9 mouse cellular contexts compared by ENCODE assay signal in the genomic region with DNA sequence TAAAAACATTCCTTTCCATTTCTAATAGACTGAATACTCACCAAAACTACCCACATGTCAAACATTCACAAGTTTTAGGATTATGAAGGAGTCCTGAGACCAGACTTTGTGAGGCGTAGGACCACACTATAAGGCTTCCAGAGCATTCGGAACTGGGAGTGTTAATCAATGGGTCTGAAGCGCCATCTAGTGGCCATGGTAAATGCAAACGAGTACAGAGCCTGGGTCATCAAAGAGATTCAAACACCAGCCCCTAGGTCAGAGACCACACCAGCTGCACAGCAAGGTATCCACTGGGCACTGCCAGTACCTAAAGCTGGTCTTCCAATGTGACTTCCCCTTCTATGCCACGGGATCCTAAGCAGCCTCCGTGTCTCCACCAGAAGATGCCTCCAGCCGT. TPM values are rescaled to one million over a fixed set of nuclear protein-coding genes. Genes with fewer than 3 reads are reported as not detected.
DNase-seq lines count a peak whose midpoint lies in the region; TF ChIP-seq lines count a peak whose summit lies in the region.
"Had no signal": no experiment of that assay in that cellular context is flagged by ENCODE, and none has a peak within 500 bp of the region (broad histone marks: within the 10 kb centered on the region; RNA-seq: fewer than 3 reads in every experiment).

No protein-coding gene starts in this region.

- no peak for TF ChIP-seq POLR2A in cortical plate, adult 2 months (IDR thresholded peaks at IDR 0.05; ENCODE audit: extremely low read depth, insufficient read depth, low read length)
- no peak for TF ChIP-seq POLR2A in lung, adult 2 months (IDR thresholded peaks at IDR 0.05; ENCODE audit: borderline replicate concordance, extremely low read depth, low read depth, low read length)

- no peaks in the 10 kb centered on the region for H3K4me1 ChIP-seq in cortical plate, adult 2 months (ENCODE audit: control insufficient read depth, insufficient read depth, low read length)
- no peaks in the 10 kb centered on the region for H3K4me1 ChIP-seq in lung, adult 2 months (ENCODE audit: control insufficient read depth, insufficient read depth, low read length)
- H3K4me1 ChIP-seq: heart, embryonic 15.5 days had no signal

- WGBS in lung, adult 2 months: 11% methylated on average over 7 of the region's 7 CpGs

- peak; percentile 91 for TF ChIP-seq CTCF in cortical plate, adult 2 months (IDR thresholded peaks at IDR 0.05; ENCODE audit: extremely low read depth, insufficient read depth, low read length)
- peak; percentile 55 for TF ChIP-seq CTCF in lung, adult 2 months (IDR thresholded peaks at IDR 0.05; ENCODE audit: insufficient read depth, low read length)

- peak; percentile 53 to 70 for DNase-seq in CD8-positive naive resting alpha-beta T cell, adult 2 months (ENCODE audit: low read depth in 2 of 2, low spot score in 2 of 2)
- DNase-seq in adrenal gland, adult 18-20 months (ENCODE audit: low spot score in 2 of 2): peak; percentile 73
- DNase-seq in gastrocnemius, postnatal 4 days (ENCODE audit: low spot score in 2 of 2): peak; percentile 53 to 69
- DNase-seq in kidney, postnatal 36 days: peak; percentile 64 to 86
- DNase-seq in lung, adult 2 months: peak; percentile 52
- DNase-seq in right cerebral cortex, adult 2 months (ENCODE audit: low spot score in 2 of 2): peak; percentile 91
- DNase-seq in yolk sac, embryonic 10.5 days (ENCODE audit: low spot score): peak; percentile 50

- H3K4me3 ChIP-seq in cortical plate, adult 2 months (ENCODE audit: insufficient read depth, low read length): no peak overlapping the region
- no peak overlapping the region for H3K4me3 ChIP-seq in lung, adult 2 months (replicated peaks; ENCODE audit: extremely low read depth, low read depth, low read length)
- H3K4me3 ChIP-seq: heart, embryonic 15.5 days had no signal

- no peak overlapping the region for H3K27ac ChIP-seq in cortical plate, adult 2 months (ENCODE audit: insufficient read depth, low read length)
- H3K27ac ChIP-seq: heart, embryonic 15.5 days had no signal

RNA-seq across cellular contexts. Expression of a gene that starts 18.5 kb away (rescaled TPM):
- total RNA-seq in adrenal gland, adult 18-20 months (2021): 1 to 10 TPM in 1 of 2 experiments, not detected in 1; 1.1 TPM
- 438 and 442 TPM in 2 replicates for polyA plus RNA-seq in cortical plate, adult 2 months (2012; rRNA removed)
- total RNA-seq in gastrocnemius, postnatal 4 days (2021): not detected
- 0.36 TPM in 1 of 2 replicates, not detected in the other for polyA plus RNA-seq in lung, adult 2 months (2012; rRNA removed)

RNA-seq across cellular contexts. Expression of a gene that starts 28.8 kb away (rescaled TPM):
- 1 to 10 TPM; 2.6 to 2.7 TPM for total RNA-seq in adrenal gland, adult 18-20 months (2021)
- polyA plus RNA-seq in cortical plate, adult 2 months (2012; rRNA removed): 2.3 and 2.4 TPM in 2 replicates
- total RNA-seq in gastrocnemius, postnatal 4 days (2021): 1 to 10 TPM; 7.7 to 8.6 TPM
- polyA plus RNA-seq in lung, adult 2 months (2012; rRNA removed): 3.0 and 4.2 TPM in 2 replicates

RNA-seq across cellular contexts. Expression of a gene that starts 29.0 kb away (rescaled TPM):
- 10 to 100 TPM; 10.2 to 12.8 TPM for total RNA-seq in adrenal gland, adult 18-20 months (2021)
- polyA plus RNA-seq in cortical plate, adult 2 months (2012; rRNA removed): 129 and 142 TPM in 2 replicates
- 1 to 10 TPM; 7.9 to 8.1 TPM for total RNA-seq in gastrocnemius, postnatal 4 days (2021)
- 40.1 and 45.0 TPM in 2 replicates for polyA plus RNA-seq in lung, adult 2 months (2012; rRNA removed)

RNA-seq across cellular contexts. Expression of a gene that starts 37.4 kb away (rescaled TPM):
- not detected for total RNA-seq in adrenal gland, adult 18-20 months (2021)
- polyA plus RNA-seq in cortical plate, adult 2 months (2012; rRNA removed): 0.77 and 1.0 TPM in 2 replicates
- total RNA-seq in gastrocnemius, postnatal 4 days (2021): not detected
- 0.23 and 0.25 TPM in 2 replicates for polyA plus RNA-seq in lung, adult 2 months (2012; rRNA removed)
- polyA plus RNA-seq: heart, embryonic 15.5 days had no signal

RNA-seq across cellular contexts. Expression of a gene that starts 55.7 kb away (rescaled TPM):
- total RNA-seq in adrenal gland, adult 18-20 months (2021): 10 to 100 TPM in 1 of 2 experiments, 1 to 10 TPM in 1; 6.5 to 11.5 TPM
- 2.3 and 3.0 TPM in 2 replicates for polyA plus RNA-seq in cortical plate, adult 2 months (2012; rRNA removed)
- under 1 TPM; 0.44 to 0.49 TPM for total RNA-seq in gastrocnemius, postnatal 4 days (2021)
- polyA plus RNA-seq in lung, adult 2 months (2012; rRNA removed): 71.2 and 78.4 TPM in 2 replicates
